8 mouse cellular contexts compared by ENCODE assay signal in the genomic region with DNA sequence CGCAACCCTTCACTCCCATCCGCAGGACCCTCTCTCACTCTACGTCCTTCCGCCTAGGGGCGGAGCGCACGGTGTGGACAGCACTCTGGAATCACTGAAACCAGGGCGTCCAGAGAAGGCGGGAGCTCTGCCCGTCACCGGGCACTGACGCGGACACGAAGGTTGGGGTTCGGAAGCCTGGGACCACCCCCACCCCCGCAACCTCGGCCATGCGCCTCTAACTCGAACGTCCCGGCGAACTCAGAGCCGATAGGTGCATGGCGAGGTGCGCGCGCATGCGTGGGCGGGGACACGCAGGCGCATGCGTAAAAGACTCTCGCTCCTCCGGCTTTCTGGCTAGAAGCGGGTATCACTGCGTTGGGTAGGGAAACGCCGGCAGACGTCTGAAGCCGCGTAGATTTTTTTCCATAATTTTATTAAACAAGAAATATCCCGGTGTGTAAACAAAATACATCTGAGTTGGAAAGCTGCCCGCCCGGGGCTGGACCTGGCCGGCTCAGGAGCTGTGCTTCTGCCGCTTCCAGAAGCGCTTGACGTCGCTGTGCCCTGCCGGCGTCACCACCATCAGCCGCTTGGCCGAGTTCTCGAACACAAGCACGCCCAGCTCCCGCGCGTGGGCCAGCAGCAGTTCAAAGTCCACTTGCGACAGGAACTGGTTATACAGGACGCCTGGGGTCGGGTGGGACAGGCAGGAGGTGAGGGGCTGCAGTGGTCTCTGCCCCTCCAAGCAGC. TPM values are rescaled to one million over a fixed set of nuclear protein-coding genes. Genes with fewer than 3 reads are reported as not detected.
DNase-seq lines count a peak whose midpoint lies in the region; ATAC-seq lines count a peak whose summit lies in the region.

Gene Vars2, minus strand, starts transcription at position 259 of the 732 bp plus-strand sequence.

- ATAC-seq in intestine, embryonic 14.5 days (replicated peaks; ENCODE audit: low FRiP score, low TSS enrichment, low read depth) = peak; percentile 84

- H3K36me3 ChIP-seq in intestine, embryonic 14.5 days (ENCODE audit: control insufficient read depth, insufficient read depth, low read length) = peaks cover 45% of the 10 kb centered on the region

- DNase-seq in adrenal gland, adult (ENCODE audit: inconsistent age in 2 of 2, low spot score in 1 of 2) = peak; percentile 96 to 99
- peak; percentile 96 for DNase-seq in embryo, embryonic 10.5 days (ENCODE audit: low spot score)
- peak; percentile 95 for DNase-seq in gastrocnemius, postnatal 25 days
- peak; percentile 99 for DNase-seq in intestine, embryonic 14.5 days (ENCODE audit: low spot score)
- DNase-seq in left cerebral cortex, postnatal 14 days (ENCODE audit: low spot score in 2 of 2) = peak; percentile 98 to 99
- peak; percentile 97 for DNase-seq in mesoderm, embryonic 11.5 days (ENCODE audit: low read depth, low spot score)
- peak; percentile 96 for DNase-seq in right cerebral cortex, postnatal 36 days (ENCODE audit: low spot score in 2 of 2)
- peak; percentile 95 for DNase-seq in yolk sac, embryonic 10.5 days (ENCODE audit: low spot score)

- no peaks in the 10 kb centered on the region for H3K27me3 ChIP-seq in intestine, embryonic 14.5 days (replicated peaks; ENCODE audit: control insufficient read depth, insufficient read depth, low read length)

- H3K4me3 ChIP-seq in intestine, embryonic 14.5 days (ENCODE audit: low read depth, low read length) = peak within 1 kb of the TSS; percentile 82

- peaks cover 8% of the 10 kb centered on the region for H3K4me1 ChIP-seq in intestine, embryonic 14.5 days (replicated peaks; ENCODE audit: control insufficient read depth, insufficient read depth, low read length)

- H3K27ac ChIP-seq in intestine, embryonic 14.5 days (ENCODE audit: low read depth) = peak within 1 kb of the TSS; percentile 76

- peak within 1 kb of the TSS; percentile 86 for H3K9ac ChIP-seq in intestine, embryonic 14.5 days (ENCODE audit: low read length)

- intact Hi-C loops in left cerebral cortex, postnatal 14 days (cut with DNase I) = loop anchor here (2.0 kb wide), 1 partner anchor 77 kb away; no protein-coding TSS in a partner anchor

- no peaks in the 10 kb centered on the region for H3K9me3 ChIP-seq in intestine, embryonic 14.5 days (ENCODE audit: control insufficient read depth, low read length)

- peak within 1 kb of the TSS; percentile 96 for H3K4me2 ChIP-seq in intestine, embryonic 14.5 days (ENCODE audit: low read length)

- WGBS in intestine, embryonic 14.5 days = under 1% methylated on average over 61 of the region's 61 CpGs

RNA-seq across cellular contexts. Expression of gene Vars2, which starts in this region (rescaled TPM):
- 10 to 100 TPM in 1 of 2 experiments, 1 to 10 TPM in 1; 9.9 to 14.7 TPM for total RNA-seq in gastrocnemius, postnatal 25 days (2021)
- 16.0 and 18.1 TPM in 2 replicates for polyA plus RNA-seq in intestine, embryonic 14.5 days (2014; fragmentation: Nextera tagmentation; extraction: Ambion mirVana)
- 10 to 100 TPM; 31.1 to 40.8 TPM for total RNA-seq in left cerebral cortex, postnatal 14 days (2021)

Comparison
In these comparisons a context has a peak if more than half of its experiments do, and no peak if none do; other contexts are left out.
1. Peak in every context shown above with its lines: DNase-seq, ATAC-seq, H3K4me3 ChIP-seq and H3K27ac ChIP-seq.